In the genomic region with DNA sequence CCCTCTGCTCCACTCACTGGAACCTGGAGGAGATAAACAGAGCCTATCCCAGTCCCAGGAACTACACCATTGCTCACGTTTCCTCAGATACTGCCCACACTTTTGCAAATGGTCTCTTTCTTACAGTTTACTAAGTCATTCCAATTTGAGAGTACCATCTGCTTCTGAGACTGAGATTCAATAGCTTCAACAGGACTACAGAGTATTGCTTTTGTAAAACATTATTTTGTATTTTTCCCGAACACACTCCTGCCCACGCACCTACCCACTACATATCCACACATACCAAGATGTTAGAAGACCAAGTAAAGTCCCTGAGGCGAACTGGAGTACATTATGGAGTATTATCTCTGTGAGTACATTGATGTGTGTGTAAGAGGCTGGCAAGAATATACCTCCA, we compare ENCODE assay signal across 20 mouse cellular contexts.
A peak's percentile ranks its signal among the peaks of the same experiment; 100 is the strongest.
DNase-seq lines count a peak whose midpoint lies in the region; ATAC-seq lines count a peak whose summit lies in the region.
"Had no signal": no experiment of that assay in that cellular context is flagged by ENCODE, and none has a peak within 500 bp of the region (broad histone marks: within the 10 kb centered on the region; RNA-seq: fewer than 3 reads in every experiment).

No protein-coding gene starts in this region.

- intact Hi-C loops in left cerebral cortex, postnatal 4 days (cut with DNase I): no loop called here
- intact Hi-C loops in left cerebral cortex, postnatal 36 days (cut with DNase I): no loop called here

- ATAC-seq in frontal cortex, adult (ENCODE audit: low TSS enrichment): peak; percentile 92
- ATAC-seq: CD4-positive, CD25-positive, alpha-beta regulatory T cell, adult 4 months; forebrain, embryonic 13.5 days; forebrain, postnatal 0 days; hindbrain, embryonic 16.5 days had no signal

- DNase-seq in frontal cortex, postnatal 25 days (ENCODE audit: low spot score in 2 of 2): no peak
- peak; percentile 23 for DNase-seq in left cerebral cortex, adult 11 months (ENCODE audit: low spot score)
- DNase-seq in left cerebral cortex, postnatal 4 days: no peak
- peak; percentile 69 for DNase-seq in brain, adult 2 months (ENCODE audit: low read depth, low spot score)
- peak; percentile 9 to 29 for DNase-seq in left cerebral cortex, postnatal 36 days (ENCODE audit: low spot score in 2 of 2)
- DNase-seq in gastrocnemius, adult 18-20 months (ENCODE audit: low spot score): no peak
- DNase-seq in testis, postnatal 10 days (ENCODE audit: low spot score): no peak
- DNase-seq: adrenal gland, adult 8-10 months; adrenal gland, postnatal 36 days; B cell, adult 2 months; cerebellum, adult 18-20 months; cerebellum, adult 9-11 months; forebrain, postnatal 0 days; heart, adult 18-20 months; heart, postnatal 10 days; heart, postnatal 4 days had no signal

Comparison
In these comparisons a context has a peak if more than half of its experiments do, and no peak if none do; other contexts are left out.
1. DNase-seq: peak in left cerebral cortex, adult 11 months (single experiment), brain, adult 2 months (single experiment) and left cerebral cortex, postnatal 36 days (2 of 2); none in frontal cortex, postnatal 25 days (0 of 2), left cerebral cortex, postnatal 4 days (single experiment), gastrocnemius, adult 18-20 months (single experiment) and testis, postnatal 10 days (single experiment).